In the genomic region with DNA sequence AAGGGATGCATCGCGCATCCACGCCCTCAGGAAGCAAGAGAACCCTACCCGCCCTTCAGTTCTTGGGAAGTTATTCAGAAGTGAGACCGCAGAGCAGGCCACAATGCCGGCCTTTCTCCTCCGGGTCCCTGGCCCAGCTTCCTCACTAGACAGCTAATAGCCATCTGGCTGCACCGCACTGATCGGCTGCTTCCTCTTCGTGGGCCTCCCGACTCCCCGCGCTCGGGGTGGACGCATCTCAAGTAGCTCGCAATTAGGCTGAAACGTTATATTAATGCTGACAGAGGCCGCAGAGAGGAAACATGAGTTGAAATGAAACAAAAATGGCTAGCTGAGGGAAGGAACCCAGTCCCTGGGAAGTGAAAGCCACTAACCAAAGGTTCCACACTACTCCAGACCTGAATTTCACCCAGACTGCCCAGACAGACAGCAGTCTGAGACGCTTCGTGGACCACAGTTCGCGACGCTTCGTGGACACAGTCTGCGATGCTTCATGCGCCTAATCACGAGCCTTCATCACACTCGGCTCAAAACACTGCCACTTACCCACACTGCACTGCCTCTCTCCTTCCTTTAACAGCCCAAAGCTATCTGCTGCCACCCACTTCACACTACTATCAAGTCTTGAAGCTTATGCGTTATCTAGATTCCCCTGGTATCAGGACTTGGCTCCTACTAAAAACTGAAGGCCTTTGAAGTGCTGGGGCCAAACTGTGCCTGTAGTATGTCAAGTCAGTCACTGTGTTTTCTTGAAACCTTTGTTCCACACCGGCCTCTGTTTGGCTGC, we compare ENCODE assay signal across 9 mouse cellular contexts.
A peak's percentile ranks its signal among the peaks of the same experiment; 100 is the strongest.
DNase-seq lines count a peak whose midpoint lies in the region; ATAC-seq and TF ChIP-seq lines count a peak whose summit lies in the region.
"Had no signal": no experiment of that assay in that cellular context is flagged by ENCODE, and none has a peak within 500 bp of the region (broad histone marks: within the 10 kb centered on the region; RNA-seq: fewer than 3 reads in every experiment).

No protein-coding gene starts in this region.

- H3K4me2 ChIP-seq in forebrain, postnatal 0 days (ENCODE audit: low read depth), result 0 out of 2 replicates have a peak overlapping the region, but pooled peaks have one; percentile 8
- no peak overlapping the region for H3K4me2 ChIP-seq in forebrain, embryonic 14.5 days (ENCODE audit: low read length)
- peak overlapping the region; percentile 62 for H3K4me2 ChIP-seq in heart, embryonic 13.5 days
- H3K4me2 ChIP-seq in liver, postnatal 0 days (ENCODE audit: low read depth, low read length), result peak overlapping the region; percentile 7; the same call in 1 of the 2 replicates
- H3K4me2 ChIP-seq: neural tube, embryonic 13.5 days had no signal

- no peak for DNase-seq in forebrain, postnatal 0 days
- DNase-seq in forebrain, embryonic 14.5 days (ENCODE audit: low spot score), result no peak
- DNase-seq in right cerebral cortex, postnatal 10 days (ENCODE audit: low spot score in 2 of 2), result peak; percentile 46 to 57
- no peak for DNase-seq in right cerebral cortex, postnatal 36 days (ENCODE audit: low spot score in 2 of 2)
- peak; percentile 30 for DNase-seq in liver, postnatal 0 days
- DNase-seq in cerebellum, adult 11 months, result no peak
- DNase-seq in left cerebral cortex, adult 18-20 months (ENCODE audit: low spot score in 2 of 2), result no peak

- no peaks in the 10 kb centered on the region for H3K4me1 ChIP-seq in forebrain, postnatal 0 days (ENCODE audit: insufficient read depth)
- H3K4me1 ChIP-seq in forebrain, embryonic 14.5 days (ENCODE audit: control insufficient read depth, insufficient read depth, low read length), result no peaks in the 10 kb centered on the region
- H3K4me1 ChIP-seq in heart, embryonic 13.5 days, result peaks cover 31% of the 10 kb centered on the region
- H3K4me1 ChIP-seq in liver, postnatal 0 days (ENCODE audit: insufficient read depth), result no peaks in the 10 kb centered on the region
- H3K4me1 ChIP-seq: neural tube, embryonic 13.5 days had no signal

- no peak overlapping the region for H3K9ac ChIP-seq in forebrain, postnatal 0 days
- no peak overlapping the region for H3K9ac ChIP-seq in forebrain, embryonic 14.5 days (ENCODE audit: low read length)
- peak overlapping the region; percentile 59 for H3K9ac ChIP-seq in heart, embryonic 13.5 days
- no peak overlapping the region for H3K9ac ChIP-seq in liver, postnatal 0 days (replicated peaks)
- H3K9ac ChIP-seq: neural tube, embryonic 13.5 days had no signal

- ATAC-seq in forebrain, postnatal 0 days, result peak; percentile 16; the same call in 1 of the 2 replicates
- ATAC-seq in forebrain, embryonic 14.5 days, result no peak
- ATAC-seq in heart, embryonic 13.5 days (ENCODE audit: extremely low read depth, insufficient number of reproducible peaks, low FRiP score, low TSS enrichment), result peak; percentile 28; the same call in 1 of the 2 replicates
- no peak for ATAC-seq in liver, postnatal 0 days

- no peaks in the 10 kb centered on the region for H3K27me3 ChIP-seq in forebrain, postnatal 0 days (ENCODE audit: insufficient read depth, low read length)
- no peaks in the 10 kb centered on the region for H3K27me3 ChIP-seq in forebrain, embryonic 14.5 days (replicated peaks; ENCODE audit: control insufficient read depth, insufficient read depth, low read length)
- H3K27me3 ChIP-seq in heart, embryonic 13.5 days (replicated peaks), result no peaks in the 10 kb centered on the region
- no peaks in the 10 kb centered on the region for H3K27me3 ChIP-seq in liver, postnatal 0 days (ENCODE audit: insufficient read depth, low read length)
- H3K27me3 ChIP-seq: neural tube, embryonic 13.5 days had no signal

- no peak overlapping the region for H3K4me3 ChIP-seq in forebrain, postnatal 0 days (ENCODE audit: low read depth, low read length)
- H3K4me3 ChIP-seq in forebrain, embryonic 14.5 days (ENCODE audit: low read depth, low read length), result no peak overlapping the region
- peak overlapping the region; percentile 32 for H3K4me3 ChIP-seq in heart, embryonic 13.5 days
- no peak overlapping the region; the same call in 1 of the 2 replicates for H3K4me3 ChIP-seq in liver, postnatal 0 days (ENCODE audit: low read depth, low read length)
- H3K4me3 ChIP-seq: neural tube, embryonic 13.5 days had no signal

- 72% methylated on average over 30 of the region's 30 CpGs for WGBS in forebrain, postnatal 0 days
- WGBS in forebrain, embryonic 14.5 days, result 81% methylated on average over 30 of the region's 30 CpGs
- WGBS in heart, embryonic 13.5 days, result 35% methylated on average over 30 of the region's 30 CpGs
- 40% methylated on average over 30 of the region's 30 CpGs for WGBS in liver, postnatal 0 days (ENCODE audit: insufficient replicate concordance)

- no peaks in the 10 kb centered on the region for H3K36me3 ChIP-seq in forebrain, postnatal 0 days (ENCODE audit: insufficient read depth)
- H3K36me3 ChIP-seq in forebrain, embryonic 14.5 days (ENCODE audit: control insufficient read depth, insufficient read depth, low read length), result no peaks in the 10 kb centered on the region
- H3K36me3 ChIP-seq in heart, embryonic 13.5 days, result no peaks in the 10 kb centered on the region
- no peaks in the 10 kb centered on the region for H3K36me3 ChIP-seq in liver, postnatal 0 days (replicated peaks; ENCODE audit: insufficient read depth, low read length)
- H3K36me3 ChIP-seq: neural tube, embryonic 13.5 days had no signal

- H3K27ac ChIP-seq in forebrain, postnatal 0 days (ENCODE audit: low read depth, low read length), result no peak overlapping the region
- no peak overlapping the region for H3K27ac ChIP-seq in forebrain, embryonic 14.5 days (ENCODE audit: low read depth, low read length)
- H3K27ac ChIP-seq in heart, embryonic 13.5 days (replicated peaks), result peak overlapping the region; percentile 71
- H3K27ac ChIP-seq in liver, postnatal 0 days (ENCODE audit: low read depth), result no peak overlapping the region
- H3K27ac ChIP-seq: neural tube, embryonic 13.5 days had no signal

- H3K9me3 ChIP-seq in forebrain, postnatal 0 days (ENCODE audit: low read length), result no peaks in the 10 kb centered on the region
- no peaks in the 10 kb centered on the region for H3K9me3 ChIP-seq in forebrain, embryonic 14.5 days (replicated peaks; ENCODE audit: control insufficient read depth, low read length)
- 0 out of 2 replicates have a peak, but pooled peaks cover 3% of the 10 kb centered on the region for H3K9me3 ChIP-seq in heart, embryonic 13.5 days
- no peaks in the 10 kb centered on the region for H3K9me3 ChIP-seq in liver, postnatal 0 days (ENCODE audit: low read length)
- H3K9me3 ChIP-seq: neural tube, embryonic 13.5 days had no signal

- TF ChIP-seq EP300 in liver, postnatal 0 days (IDR thresholded peaks at IDR 0.05; ENCODE audit: low read depth), result no peak

- no peak for TF ChIP-seq CTCF in forebrain, postnatal 0 days (IDR thresholded peaks at IDR 0.05; ENCODE audit: low read depth)
- TF ChIP-seq CTCF in liver, postnatal 0 days (IDR thresholded peaks at IDR 0.05; ENCODE audit: low read depth), result no peak

Comparison
In these comparisons a context has a peak if more than half of its experiments do, and no peak if none do; other contexts are left out.
1. ATAC-seq: peak in forebrain, postnatal 0 days (single experiment) and heart, embryonic 13.5 days (single experiment); none in forebrain, embryonic 14.5 days (single experiment) and liver, postnatal 0 days (single experiment).
2. DNase-seq: peak in right cerebral cortex, postnatal 10 days (2 of 2) and liver, postnatal 0 days (single experiment); none in forebrain, postnatal 0 days (single experiment), forebrain, embryonic 14.5 days (single experiment), right cerebral cortex, postnatal 36 days (0 of 2), cerebellum, adult 11 months (single experiment) and left cerebral cortex, adult 18-20 months (0 of 2).